12 mouse cellular contexts compared by ENCODE assay signal in genomic region chr6:84514623-84515022, GRCm38 (mm10).
DNase-seq lines count a peak whose midpoint lies in the region; ATAC-seq lines count a peak whose summit lies in the region.
"Had no signal": no experiment of that assay in that cellular context is flagged by ENCODE, and none has a peak within 500 bp of the region (broad histone marks: within the 10 kb centered on the region; RNA-seq: fewer than 3 reads in every experiment).

No protein-coding gene starts in this region.

- H3K9ac ChIP-seq in hindbrain, embryonic 14.5 days, result no peak overlapping the region
- no peak overlapping the region for H3K9ac ChIP-seq in stomach, embryonic 16.5 days (ENCODE audit: low read length)
- H3K9ac ChIP-seq: embryonic facial prominence, embryonic 12.5 days; liver, embryonic 14.5 days; midbrain, embryonic 12.5 days; stomach, embryonic 15.5 days had no signal

- H3K27me3 ChIP-seq in hindbrain, embryonic 14.5 days (ENCODE audit: control insufficient read depth, insufficient read depth, low read length), result no peaks in the 10 kb centered on the region
- H3K27me3 ChIP-seq in hindbrain, embryonic 10.5 days (ENCODE audit: insufficient read depth, poor library complexity, severe bottlenecking), result no peaks in the 10 kb centered on the region
- no peaks in the 10 kb centered on the region for H3K27me3 ChIP-seq in stomach, embryonic 16.5 days (ENCODE audit: control insufficient read depth, insufficient read depth, low read length)
- H3K27me3 ChIP-seq: embryonic facial prominence, embryonic 12.5 days; midbrain, embryonic 12.5 days; stomach, embryonic 15.5 days had no signal

- ATAC-seq in hindbrain, embryonic 14.5 days (ENCODE audit: low FRiP score), result peak; percentile 57; the same call in 1 of the 2 replicates
- ATAC-seq in stomach, embryonic 16.5 days (ENCODE audit: insufficient read depth, low FRiP score), result peak; percentile 47; the same call in 1 of the 2 replicates

- H3K4me1 ChIP-seq in hindbrain, embryonic 14.5 days (replicated peaks; ENCODE audit: control insufficient read depth, insufficient read depth, low read length), result no peaks in the 10 kb centered on the region
- H3K4me1 ChIP-seq in hindbrain, embryonic 10.5 days (replicated peaks), result peaks cover 6% of the 10 kb centered on the region; the same call in 1 of the 2 replicates
- no peaks in the 10 kb centered on the region for H3K4me1 ChIP-seq in stomach, embryonic 16.5 days (ENCODE audit: control insufficient read depth, insufficient read depth, low read length)
- H3K4me1 ChIP-seq: embryonic facial prominence, embryonic 12.5 days; midbrain, embryonic 12.5 days; stomach, embryonic 15.5 days had no signal

- no peak overlapping the region for H3K4me3 ChIP-seq in hindbrain, embryonic 14.5 days (replicated peaks; ENCODE audit: low read length)
- no peak overlapping the region for H3K4me3 ChIP-seq in hindbrain, embryonic 10.5 days
- no peak overlapping the region for H3K4me3 ChIP-seq in stomach, embryonic 16.5 days (replicated peaks; ENCODE audit: low read length)
- H3K4me3 ChIP-seq: embryonic facial prominence, embryonic 12.5 days; midbrain, embryonic 12.5 days; stomach, embryonic 15.5 days had no signal

- no peaks in the 10 kb centered on the region for H3K9me3 ChIP-seq in hindbrain, embryonic 14.5 days (ENCODE audit: control insufficient read depth, low read length)
- H3K9me3 ChIP-seq in hindbrain, embryonic 10.5 days, result no peaks in the 10 kb centered on the region
- H3K9me3 ChIP-seq in stomach, embryonic 16.5 days (replicated peaks; ENCODE audit: control insufficient read depth, low read length), result no peaks in the 10 kb centered on the region
- H3K9me3 ChIP-seq: embryonic facial prominence, embryonic 12.5 days; midbrain, embryonic 12.5 days; stomach, embryonic 15.5 days had no signal

- no peak overlapping the region for H3K4me2 ChIP-seq in hindbrain, embryonic 14.5 days (replicated peaks)
- no peak overlapping the region for H3K4me2 ChIP-seq in stomach, embryonic 16.5 days (ENCODE audit: low read depth, low read length)
- H3K4me2 ChIP-seq: embryonic facial prominence, embryonic 12.5 days; midbrain, embryonic 12.5 days; stomach, embryonic 15.5 days had no signal

- no peak overlapping the region for H3K27ac ChIP-seq in hindbrain, embryonic 14.5 days
- no peak overlapping the region for H3K27ac ChIP-seq in hindbrain, embryonic 10.5 days
- no peak overlapping the region for H3K27ac ChIP-seq in stomach, embryonic 16.5 days (ENCODE audit: low read length)
- H3K27ac ChIP-seq: embryonic facial prominence, embryonic 12.5 days; liver, embryonic 14.5 days; midbrain, embryonic 12.5 days; stomach, embryonic 15.5 days had no signal

- no peak for DNase-seq in hindbrain, embryonic 14.5 days (ENCODE audit: low spot score)
- DNase-seq in hindbrain, embryonic 10.5 days (ENCODE audit: low spot score), result no peak
- DNase-seq in ovary, postnatal 36 days (ENCODE audit: low spot score), result peak; percentile 14
- DNase-seq in ovary, postnatal 10 days (ENCODE audit: low spot score), result no peak
- peak; percentile 42 for DNase-seq in fat pad, adult 2 months (ENCODE audit: extremely low read depth, low read depth, low spot score)
- DNase-seq in right cerebral cortex, postnatal 14 days, result no peak
- DNase-seq in layer of hippocampus, postnatal 14 days (ENCODE audit: low spot score in 2 of 2), result no peak

- H3K36me3 ChIP-seq in hindbrain, embryonic 14.5 days (replicated peaks; ENCODE audit: control insufficient read depth, insufficient read depth), result no peaks in the 10 kb centered on the region
- no peaks in the 10 kb centered on the region for H3K36me3 ChIP-seq in hindbrain, embryonic 10.5 days
- H3K36me3 ChIP-seq in stomach, embryonic 16.5 days (ENCODE audit: control insufficient read depth, insufficient read depth, low read length), result no peaks in the 10 kb centered on the region
- H3K36me3 ChIP-seq: embryonic facial prominence, embryonic 12.5 days; midbrain, embryonic 12.5 days; stomach, embryonic 15.5 days had no signal

- 33% methylated on average over 3 of the region's 3 CpGs for WGBS in hindbrain, embryonic 14.5 days
- 66% methylated on average over 3 of the region's 3 CpGs for WGBS in hindbrain, embryonic 10.5 days
- 38% methylated on average over 3 of the region's 3 CpGs for WGBS in stomach, embryonic 16.5 days

Comparison
In these comparisons a context has a peak if more than half of its experiments do, and no peak if none do; other contexts are left out.
1. DNase-seq: peak in ovary, postnatal 36 days (single experiment) and fat pad, adult 2 months (single experiment); none in hindbrain, embryonic 14.5 days (single experiment), hindbrain, embryonic 10.5 days (single experiment), ovary, postnatal 10 days (single experiment), right cerebral cortex, postnatal 14 days (single experiment) and layer of hippocampus, postnatal 14 days (0 of 2).